Mouse (Mus musculus) E14TG2a.4 (cell line): ENCODE data around the gene Antxr1.

Experiments used
- CTCF ChIP-seq: conservative IDR thresholded peaks from 2 replicates; pipeline ENCODE4 v1.5.1; 2014; ENCODE audit warnings: low read length
- NANOG ChIP-seq: IDR thresholded peaks from 2 replicates; pipeline ENCODE4 v1.6.1; 2014; ENCODE audit warnings: borderline replicate concordance, low read length, mixed read lengths
- POU5F1 ChIP-seq: IDR thresholded peaks from 2 replicates; pipeline ENCODE4 v1.6.1; 2014; ENCODE audit warnings: low read length, borderline replicate concordance

DNA sequence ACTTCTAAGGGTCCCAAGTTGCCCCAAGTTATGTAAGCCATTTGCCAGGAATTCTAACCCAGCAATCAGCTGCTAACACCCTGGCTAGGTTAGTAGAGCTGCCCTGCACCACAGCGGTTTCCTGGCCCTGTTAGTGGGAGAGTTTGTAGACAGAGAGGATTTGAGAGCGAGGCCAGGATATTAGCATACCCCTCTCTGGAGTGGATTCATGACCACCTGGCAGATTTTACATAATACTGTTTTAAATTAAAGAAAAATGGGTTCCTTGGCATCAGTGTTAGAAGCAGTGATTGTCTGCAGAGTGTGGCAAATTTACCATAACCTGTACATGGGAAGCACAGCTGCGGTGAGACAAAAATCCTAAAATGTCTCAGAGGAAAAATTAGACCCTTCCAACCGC lies 132.2 kb downstream of the Antxr1 start:
- TF ChIP-seq CTCF = no peak
- no peak for TF ChIP-seq NANOG
- TF ChIP-seq POU5F1 = no peak
